Mouse (Mus musculus) hindbrain, embryonic 11.5 days (tissue): ENCODE results near the gene Car9. TPM values are rescaled to one million over a fixed set of nuclear protein-coding genes. Genes with fewer than 3 reads are reported as not detected.
A peak's percentile ranks its signal among the peaks of the same experiment; 100 is the strongest.

ENCODE experiments used
- ATAC-seq: fragments of 200-750 bp; cut with Nextera tagmentation; 2 replicates; pipeline ENCODE4 v1.8.0; 2017; ENCODE audit warnings: mild to moderate bottlenecking, moderate TSS enrichment, moderate library complexity; ENCODE audit not compliant: low FRiP score
- DNase-seq: peaks from one replicate; pipeline ENCODE4 v3.0.0-alpha.2; 2015; ENCODE audit warnings: low spot score
- H3K27ac ChIP-seq: fragments of 300-500 bp; sonication (generic); 2 replicates; pipeline ENCODE4 v1.5.1; 2014; ENCODE audit warnings: mild to moderate bottlenecking, low read depth, low read length
- H3K27me3 ChIP-seq: fragments of 300-500 bp; sonication (generic); 2 replicates; pipeline ENCODE4 v1.6.1; 2014; ENCODE audit warnings: mild to moderate bottlenecking, low read length, moderate library complexity, mixed read lengths; ENCODE audit not compliant: control insufficient read depth, insufficient read depth
- H3K36me3 ChIP-seq: fragments of 300-500 bp; sonication (generic); 2 replicates; pipeline ENCODE4 v1.6.1; 2014; ENCODE audit warnings: mild to moderate bottlenecking, low read length, moderate library complexity, mixed read lengths; ENCODE audit not compliant: control insufficient read depth, insufficient read depth
- H3K4me1 ChIP-seq: fragments of 300-500 bp; sonication (generic); replicated peaks from 2 replicates; pipeline ENCODE4 v1.6.1; 2014; ENCODE audit warnings: low read length, mixed read lengths; ENCODE audit not compliant: control insufficient read depth, insufficient read depth
- H3K4me2 ChIP-seq: fragments of 300-500 bp; sonication (generic); replicated peaks from 2 replicates; pipeline ENCODE4 v1.6.1; 2014; ENCODE audit warnings: mild to moderate bottlenecking, low read depth, low read length
- H3K4me3 ChIP-seq: fragments of 300-500 bp; sonication (generic); 2 replicates; pipeline ENCODE4 v1.5.1; 2014; ENCODE audit warnings: low read depth, low read length
- H3K9ac ChIP-seq: fragments of 300-500 bp; sonication (generic); 2 replicates; pipeline ENCODE4 v1.6.1; 2014; ENCODE audit warnings: low read depth, low read length
- H3K9me3 ChIP-seq: fragments of 300-500 bp; sonication (generic); 2 replicates; pipeline ENCODE4 v1.6.1; 2016; ENCODE audit warnings: low read length; ENCODE audit not compliant: control insufficient read depth
- WGBS: fragments of 180-500 bp; shearing (Covaris S2); extraction: QIAGEN DNeasy Blood & Tissue Kit; methylation state at CpG from one replicate; pipeline ENCODE4 v1.1.7; 2014; 5-methylcytosine and 5-hydroxymethylcytosine counted together
- polyA plus RNA-seq: library from polyadenylated mRNA; unstranded; fragments of >200 nt; fragmentation: Nextera tagmentation; extraction: Ambion mirVana; gene quantifications from 2 replicates; pipeline ENCODE4 v1.2.1, GENCODE M21; 2014

Car9 gene
- polyA plus RNA-seq, 1 experiment from 2014 or later = 0.79 TPM

- WGBS = 10% methylated on average over 13 of the region's 13 CpGs
- Histone ChIP-seq H3K27ac (no peak overlapping the region), H3K4me3 (peak overlapping the region; percentile 19), H3K9me3 (no peaks in the 10 kb centered on the region), H3K36me3 (no peaks in the 10 kb centered on the region), H3K27me3 (peaks cover 4% of the 10 kb centered on the region; the same call in 1 of the 2 replicates), H3K4me1 (0 out of 2 replicates have a peak, but pooled peaks cover 4% of the 10 kb centered on the region), H3K9ac (peak overlapping the region; percentile 44; the same call in 1 of the 2 replicates), H3K4me2 (peak overlapping the region; percentile 48)
- DNase-seq (peak; percentile 45), ATAC-seq (peak; percentile 43; the same call in 1 of the 2 replicates)
Measured at GRCm38 (mm10) chr4:43508666-43508997, 1.9 kb downstream of the Car9 start.

- WGBS = 23% methylated on average over 9 of the region's 9 CpGs
- ATAC-seq = no peak
- no peaks in the 10 kb centered on the region for H3K36me3 ChIP-seq
- 0 out of 2 replicates have a peak, but pooled peaks cover 4% of the 10 kb centered on the region for H3K4me1 ChIP-seq
- no peak overlapping the region for H3K4me3 ChIP-seq
- DNase-seq = no peak
- no peaks in the 10 kb centered on the region for H3K9me3 ChIP-seq
- H3K4me2 ChIP-seq = peak overlapping the region; percentile 48; the same call in 1 of the 2 replicates
- peaks cover 4% of the 10 kb centered on the region; the same call in 1 of the 2 replicates for H3K27me3 ChIP-seq
- no peak overlapping the region for H3K9ac ChIP-seq
- no peak overlapping the region for H3K27ac ChIP-seq
Measured at GRCm38 (mm10) chr4:43509109-43509508, 2.3 kb downstream of the Car9 start.

- Histone ChIP-seq H3K4me1 (0 out of 2 replicates have a peak, but pooled peaks cover 4% of the 10 kb centered on the region), H3K36me3 (no peaks in the 10 kb centered on the region), H3K4me3 (no peak overlapping the region), H3K9me3 (no peaks in the 10 kb centered on the region), H3K27ac (no peak overlapping the region), H3K27me3 (peaks cover 3% of the 10 kb centered on the region; the same call in 1 of the 2 replicates), H3K9ac (no peak overlapping the region), H3K4me2 (no peak overlapping the region)
- WGBS = 74% methylated on average over 19 of the region's 19 CpGs
- DNase-seq (no peak), ATAC-seq (no peak)
Measured at GRCm38 (mm10) chr4:43511675-43512454, 5.1 kb downstream of the Car9 start.

GRCm38 (mm10) chr4:43512653-43513052 is 5.9 kb downstream of the Car9 start:
- H3K27me3 ChIP-seq = no peaks in the 10 kb centered on the region
- DNase-seq (no peak), ATAC-seq (no peak)
- no peak overlapping the region for H3K9ac ChIP-seq
- H3K4me1 ChIP-seq = 0 out of 2 replicates have a peak, but pooled peaks cover 4% of the 10 kb centered on the region
- H3K4me3 ChIP-seq = no peak overlapping the region
- H3K27ac ChIP-seq = no peak overlapping the region
- H3K36me3 ChIP-seq = no peaks in the 10 kb centered on the region
- 68% methylated on average over 7 of the region's 7 CpGs for WGBS
- no peaks in the 10 kb centered on the region for H3K9me3 ChIP-seq
- H3K4me2 ChIP-seq = no peak overlapping the region

GRCm38 (mm10) chr4:43513300-43513699 is 6.5 kb downstream of the Car9 start:
- no peak for ATAC-seq

GRCm38 (mm10) chr4:43513791-43514190 is 7.0 kb downstream of the Car9 start:
- H3K27ac ChIP-seq = no peak overlapping the region
- DNase-seq (no peak), ATAC-seq (no peak)
- no peak overlapping the region for H3K4me3 ChIP-seq
- H3K36me3 ChIP-seq = no peaks in the 10 kb centered on the region
- H3K4me2 ChIP-seq = no peak overlapping the region
- 0 out of 2 replicates have a peak, but pooled peaks cover 4% of the 10 kb centered on the region for H3K4me1 ChIP-seq
- H3K9ac ChIP-seq = no peak overlapping the region
- WGBS = 81% methylated on average over 4 of the region's 4 CpGs
- no peaks in the 10 kb centered on the region for H3K27me3 ChIP-seq
- H3K9me3 ChIP-seq = no peaks in the 10 kb centered on the region

More at GRCm38 (mm10) chr4:43513300-43513699, 6.5 kb downstream of the Car9 start:
- H3K4me3 ChIP-seq = no peak overlapping the region
- H3K4me2 ChIP-seq = no peak overlapping the region
- no peak overlapping the region for H3K27ac ChIP-seq
- DNase-seq = no peak
- H3K9ac ChIP-seq = no peak overlapping the region
- H3K27me3 ChIP-seq = no peaks in the 10 kb centered on the region
- no peaks in the 10 kb centered on the region for H3K9me3 ChIP-seq
- 80% methylated on average over 4 of the region's 4 CpGs for WGBS
- 0 out of 2 replicates have a peak, but pooled peaks cover 4% of the 10 kb centered on the region for H3K4me1 ChIP-seq
- H3K36me3 ChIP-seq = no peaks in the 10 kb centered on the region

GRCm38 (mm10) chr4:43515764-43516708 is 9.3 kb downstream of the Car9 start:
- Histone ChIP-seq H3K36me3 (no peaks in the 10 kb centered on the region), H3K27ac (no peak overlapping the region), H3K9ac (no peak overlapping the region), H3K9me3 (no peaks in the 10 kb centered on the region), H3K4me2 (no peak overlapping the region), H3K27me3 (no peaks in the 10 kb centered on the region), H3K4me3 (no peak overlapping the region), H3K4me1 (0 out of 2 replicates have a peak, but pooled peaks cover 4% of the 10 kb centered on the region)
- DNase-seq (no peak), ATAC-seq (no peak)
- 76% methylated on average over 11 of the region's 11 CpGs for WGBS

- Histone ChIP-seq H3K4me3 (no peak overlapping the region), H3K4me1 (peaks cover 12% of the 10 kb centered on the region), H3K27me3 (peaks cover 26% of the 10 kb centered on the region)
Measured at GRCm38 (mm10) chr4:43519551-43519950, 12.8 kb downstream of the Car9 start.

More at GRCm38 (mm10) chr4:43519551-43519950, 12.8 kb downstream of the Car9 start:
- no peaks in the 10 kb centered on the region for H3K9me3 ChIP-seq
- H3K9ac ChIP-seq = no peak overlapping the region
- DNase-seq = no peak
- H3K4me2 ChIP-seq = 0 out of 2 replicates have a peak overlapping the region, but pooled peaks have one; percentile 20
- H3K27ac ChIP-seq = no peak overlapping the region
- no peaks in the 10 kb centered on the region for H3K36me3 ChIP-seq
- 11% methylated on average over 10 of the region's 10 CpGs for WGBS
- ATAC-seq = no peak
